Mouse (Mus musculus) hindbrain, embryonic 12.5 days (tissue): ENCODE results near the gene Flt3l. TPM values are rescaled to one million over a fixed set of nuclear protein-coding genes. Genes with fewer than 3 reads are reported as not detected.
"Not testable (repeated sequence)": the region's sequence is repeated elsewhere in the genome, so short reads cannot be mapped to it uniquely, and the experiment has no call there.

Experiments used
- ATAC-seq: fragments of 200-750 bp; cut with Nextera tagmentation; 2 replicates; pipeline ENCODE4 v1.8.0; 2017; ENCODE audit warnings: moderate TSS enrichment; ENCODE audit not compliant: low FRiP score
- H3K27ac ChIP-seq: fragments of 300-500 bp; sonication (generic); 2 replicates; pipeline ENCODE4 v1.5.1; 2016; ENCODE audit warnings: mild to moderate bottlenecking
- H3K27me3 ChIP-seq: fragments of 300-500 bp; sonication (generic); 2 replicates; pipeline ENCODE4 v1.6.1; 2016; ENCODE audit warnings: mild to moderate bottlenecking
- H3K36me3 ChIP-seq: fragments of 300-500 bp; sonication (generic); 2 replicates; pipeline ENCODE4 v1.6.1; 2016; ENCODE audit warnings: mild to moderate bottlenecking
- H3K4me1 ChIP-seq: fragments of 300-500 bp; sonication (generic); 2 replicates; pipeline ENCODE4 v1.6.1; 2016
- H3K4me2 ChIP-seq: fragments of 300-500 bp; sonication (generic); replicated peaks from 2 replicates; pipeline ENCODE4 v1.6.1; 2016; ENCODE audit warnings: mild to moderate bottlenecking
- H3K4me3 ChIP-seq: fragments of 300-500 bp; sonication (generic); 2 replicates; pipeline ENCODE4 v1.5.1; 2016; ENCODE audit warnings: mild to moderate bottlenecking
- H3K9ac ChIP-seq: fragments of 300-500 bp; sonication (generic); 2 replicates; pipeline ENCODE4 v1.6.1; 2016; ENCODE audit warnings: mild to moderate bottlenecking, moderate library complexity
- H3K9me3 ChIP-seq: fragments of 300-500 bp; sonication (generic); replicated peaks from 2 replicates; pipeline ENCODE4 v1.6.1; 2016; ENCODE audit warnings: mild to moderate bottlenecking
- WGBS: fragments of 180-500 bp; shearing (Covaris S2); methylation state at CpG from one replicate; pipeline ENCODE4 v1.1.7; 2016; 5-methylcytosine and 5-hydroxymethylcytosine counted together
- polyA plus RNA-seq: library from polyadenylated mRNA; unstranded; fragments of >200 nt; fragmentation: Nextera tagmentation; extraction: Ambion mirVana; gene quantifications from 2 replicates; pipeline ENCODE4 v1.2.1, GENCODE M21; 2016

The Flt3l gene
- polyA plus RNA-seq, 1 experiment from 2014 or later: 1.6 TPM

DNA sequence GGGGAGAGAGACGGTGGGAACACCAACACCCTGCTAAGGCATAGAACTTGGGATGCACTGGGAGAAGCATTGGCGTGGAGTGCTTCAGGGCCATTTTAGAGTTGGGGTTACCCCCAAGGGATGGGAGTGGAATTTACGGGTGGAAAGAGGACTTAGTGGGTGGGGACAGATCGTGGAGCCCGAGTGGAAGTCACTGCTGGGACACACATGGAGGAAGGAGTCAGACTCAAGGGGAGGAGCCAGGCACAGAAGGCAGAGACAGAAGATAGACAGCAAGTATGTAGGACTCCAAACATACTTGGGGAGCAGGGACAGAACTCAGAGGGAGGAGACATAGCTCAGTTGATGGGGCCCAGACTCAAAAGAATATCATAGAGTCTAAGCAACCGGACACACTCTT is 26.3 kb upstream of the Flt3l start:
- no peak for ATAC-seq
- no peak overlapping the region for H3K9ac ChIP-seq
- no peaks in the 10 kb centered on the region for H3K9me3 ChIP-seq
- peaks cover 22% of the 10 kb centered on the region for H3K4me1 ChIP-seq
- no peak overlapping the region for H3K27ac ChIP-seq
- H3K4me3 ChIP-seq: peak overlapping the region; percentile 33
- peaks cover 30% of the 10 kb centered on the region for H3K36me3 ChIP-seq
- WGBS: 21% methylated on average over 6 of the region's 6 CpGs
- peaks cover 52% of the 10 kb centered on the region for H3K27me3 ChIP-seq
- H3K4me2 ChIP-seq: peak overlapping the region; percentile 64

DNA sequence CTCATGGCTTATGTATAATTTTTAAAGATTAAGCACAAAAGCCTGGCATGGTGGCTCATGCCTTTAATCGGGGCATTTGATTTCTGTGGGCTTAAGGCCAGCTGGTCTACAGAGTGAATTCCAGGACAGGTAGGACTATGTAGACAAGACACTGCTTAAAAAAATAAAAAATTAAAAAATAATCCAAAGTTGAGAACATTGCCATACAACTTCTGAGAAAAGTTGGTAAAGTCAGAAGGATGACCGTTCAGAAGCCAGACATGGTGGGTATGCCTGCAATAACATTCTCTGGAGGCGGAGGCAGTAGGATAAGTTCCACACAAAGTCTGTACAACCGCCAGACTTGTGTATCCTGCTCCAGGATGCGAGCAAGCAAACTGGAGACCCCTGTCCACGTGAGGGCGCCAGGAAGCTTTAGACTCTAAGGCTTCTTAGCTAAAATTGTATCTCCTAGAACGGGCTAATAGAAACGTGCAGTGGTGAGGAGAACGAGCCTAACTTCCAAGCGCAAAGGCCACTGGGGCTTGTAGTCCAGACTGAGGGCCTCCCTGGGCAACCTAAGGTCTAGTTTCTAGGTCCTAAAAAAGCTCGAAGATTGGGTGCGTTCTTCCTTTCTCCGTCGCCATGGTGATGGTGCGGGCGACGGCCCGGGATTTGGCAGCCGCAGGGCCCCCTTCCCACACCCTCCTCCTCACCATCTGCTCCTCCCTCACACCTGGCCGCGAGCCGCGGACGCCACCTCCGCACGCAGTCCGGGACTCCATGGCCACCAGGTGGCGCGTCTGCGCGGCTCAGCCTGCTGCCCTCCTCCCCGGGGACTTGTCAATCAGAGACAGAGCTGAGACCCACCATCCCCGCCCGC is 25.6 kb upstream of the Flt3l start:
- peak overlapping the region; percentile 64 for H3K4me2 ChIP-seq
- ATAC-seq: peak; percentile 84
- H3K36me3 ChIP-seq: peaks cover 35% of the 10 kb centered on the region
- peak overlapping the region; percentile 35; the same call in 1 of the 2 replicates for H3K27ac ChIP-seq
- peaks cover 45% of the 10 kb centered on the region for H3K27me3 ChIP-seq
- peaks cover 15% of the 10 kb centered on the region for H3K4me1 ChIP-seq
- 7% methylated on average over 29 of the region's 35 CpGs for WGBS
- H3K9ac ChIP-seq: no peak overlapping the region
- H3K4me3 ChIP-seq: peak overlapping the region; percentile 33
- no peaks in the 10 kb centered on the region for H3K9me3 ChIP-seq

GRCm38 (mm10) chr7:45160866-45161265 is 24.6 kb upstream of the Flt3l start:
- H3K36me3 ChIP-seq: peaks cover 35% of the 10 kb centered on the region
- no peaks in the 10 kb centered on the region for H3K9me3 ChIP-seq
- H3K4me2 ChIP-seq: no peak overlapping the region
- H3K27me3 ChIP-seq: peaks cover 35% of the 10 kb centered on the region
- no peak overlapping the region for H3K4me3 ChIP-seq
- peaks cover 15% of the 10 kb centered on the region for H3K4me1 ChIP-seq
- no peak overlapping the region for H3K27ac ChIP-seq
- no peak overlapping the region for H3K9ac ChIP-seq
- no peak for ATAC-seq
- 88% methylated on average over 3 of the region's 3 CpGs for WGBS

- no peak for ATAC-seq
- WGBS: 95% methylated on average over 6 of the region's 6 CpGs
- Histone ChIP-seq H3K4me2 (no peak overlapping the region), H3K27ac (no peak overlapping the region), H3K36me3 (peaks cover 35% of the 10 kb centered on the region), H3K4me3 (no peak overlapping the region), H3K4me1 (peaks cover 15% of the 10 kb centered on the region), H3K27me3 (peaks cover 30% of the 10 kb centered on the region), H3K9me3 (no peaks in the 10 kb centered on the region), H3K9ac (no peak overlapping the region)
These were observed 24.1 kb upstream of the Flt3l start for GRCm38 (mm10) chr7:45160316-45160800.

GRCm38 (mm10) chr7:45158991-45159390 is 22.8 kb upstream of the Flt3l start:
- H3K27me3 ChIP-seq: peaks cover 17% of the 10 kb centered on the region
- H3K9ac ChIP-seq: no peak overlapping the region
- no peak overlapping the region for H3K27ac ChIP-seq
- H3K4me1 ChIP-seq: peaks cover 18% of the 10 kb centered on the region
- no peak overlapping the region for H3K4me2 ChIP-seq
- WGBS: 89% methylated on average over 6 of the region's 6 CpGs
- H3K4me3 ChIP-seq: no peak overlapping the region
- H3K9me3 ChIP-seq: no peaks in the 10 kb centered on the region
- no peak for ATAC-seq
- H3K36me3 ChIP-seq: peaks cover 35% of the 10 kb centered on the region

DNA sequence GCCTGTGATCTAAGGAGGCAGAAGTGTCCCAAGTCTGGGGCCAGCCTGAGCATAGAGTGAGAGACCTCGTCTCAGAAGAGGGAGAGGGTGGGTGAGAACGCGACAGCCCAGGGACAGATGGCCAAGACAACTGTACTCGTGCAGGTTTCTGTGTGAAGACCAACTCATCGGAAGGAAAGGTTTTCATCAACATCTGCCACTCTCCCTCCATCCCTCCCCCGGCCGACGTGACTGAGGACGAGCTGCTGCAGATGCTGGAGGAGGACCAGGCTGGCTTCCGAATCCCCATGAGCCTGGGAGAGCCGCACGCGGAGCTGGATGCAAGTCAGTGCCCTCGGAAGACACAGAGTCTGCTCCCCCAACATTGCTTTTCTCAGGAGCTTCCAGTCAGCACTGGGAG is 21.2 kb upstream of the Flt3l start:
- Histone ChIP-seq H3K9me3 (no peaks in the 10 kb centered on the region), H3K27me3 (peaks cover 1% of the 10 kb centered on the region), H3K4me3 (no peak overlapping the region), H3K27ac (no peak overlapping the region), H3K9ac (no peak overlapping the region), H3K36me3 (peaks cover 35% of the 10 kb centered on the region), H3K4me1 (peaks cover 15% of the 10 kb centered on the region), H3K4me2 (no peak overlapping the region)
- WGBS: 84% methylated on average over 14 of the region's 14 CpGs
- no peak for ATAC-seq

DNA sequence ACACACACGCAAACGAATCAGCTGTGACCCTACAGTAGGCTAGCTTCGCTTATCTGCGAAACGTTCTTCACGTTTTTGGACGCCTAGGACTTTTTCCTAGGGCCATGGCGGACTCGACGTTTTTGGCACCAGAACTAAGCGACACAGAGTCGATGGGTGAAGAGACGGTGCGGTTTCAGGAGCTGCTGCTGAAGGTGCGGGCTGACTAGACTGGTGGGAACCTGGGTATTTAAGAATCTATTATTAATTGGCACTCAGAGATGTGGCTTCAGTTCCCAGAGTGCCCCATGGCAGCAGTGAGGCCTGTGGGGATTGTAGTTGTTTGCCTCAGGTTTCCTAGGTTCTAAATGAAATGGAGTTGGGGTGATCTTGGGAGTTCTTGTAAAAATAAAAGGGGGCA is 20.0 kb upstream of the Flt3l start:
- Histone ChIP-seq H3K27ac (no peak overlapping the region), H3K4me1 (peaks cover 13% of the 10 kb centered on the region), H3K27me3 (no peaks in the 10 kb centered on the region), H3K9ac (no peak overlapping the region), H3K4me2 (no peak overlapping the region), H3K36me3 (peaks cover 35% of the 10 kb centered on the region), H3K4me3 (no peak overlapping the region), H3K9me3 (no peaks in the 10 kb centered on the region)
- no peak for ATAC-seq
- WGBS: 97% methylated on average over 15 of the region's 15 CpGs

DNA sequence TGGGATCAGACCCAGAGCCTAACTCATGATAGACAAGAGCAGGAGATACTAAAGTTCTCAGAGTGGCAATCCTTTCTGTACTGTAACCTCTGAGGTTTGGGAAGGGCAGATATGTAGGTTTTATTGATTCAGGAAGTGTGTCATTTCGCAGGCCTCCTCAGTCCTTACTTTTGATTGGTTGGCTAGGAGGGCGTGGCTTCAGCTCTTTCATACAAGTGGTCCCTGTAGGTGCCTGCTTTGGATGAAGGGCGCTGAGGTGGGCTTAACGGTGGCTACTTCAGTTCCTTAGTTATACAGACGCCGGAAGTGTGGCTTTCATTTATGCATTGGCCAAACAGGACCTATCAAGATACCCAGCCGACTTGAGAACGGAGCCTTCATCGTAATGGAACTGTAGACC is 19.4 kb upstream of the Flt3l start:
- WGBS: 85% methylated on average over 9 of the region's 9 CpGs
- no peak for ATAC-seq
- Histone ChIP-seq H3K4me2 (peak overlapping the region; percentile 73), H3K4me3 (no peak overlapping the region), H3K36me3 (peaks cover 34% of the 10 kb centered on the region), H3K27ac (no peak overlapping the region), H3K4me1 (peaks cover 17% of the 10 kb centered on the region), H3K9ac (no peak overlapping the region), H3K9me3 (no peaks in the 10 kb centered on the region), H3K27me3 (no peaks in the 10 kb centered on the region)

DNA sequence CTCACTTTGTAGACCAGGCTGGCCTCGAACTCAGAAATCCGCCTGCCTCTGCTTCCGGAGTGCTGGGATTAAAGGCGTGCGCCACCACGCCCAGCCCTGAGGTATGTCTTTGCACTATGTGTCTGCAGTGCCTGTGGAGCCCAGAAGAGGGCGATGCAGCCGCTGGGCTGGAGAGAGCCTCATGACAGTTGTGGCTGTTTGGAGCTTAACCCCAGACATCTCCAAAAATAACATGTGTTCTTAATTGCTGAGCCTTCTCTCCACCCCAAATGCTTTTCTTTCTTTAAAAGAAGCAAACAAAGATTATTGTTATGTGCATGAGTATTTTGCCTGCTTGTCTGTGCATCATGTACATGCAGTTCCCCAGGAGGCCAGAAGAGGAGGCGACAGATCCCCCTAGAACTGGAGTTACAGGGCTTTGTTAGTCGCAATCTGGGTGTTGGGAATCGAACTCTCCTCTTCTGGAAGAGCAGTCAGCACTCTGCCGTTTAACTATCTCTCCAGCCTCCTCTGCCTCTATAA is 18.8 kb upstream of the Flt3l start:
- Histone ChIP-seq H3K4me1 (peaks cover 17% of the 10 kb centered on the region), H3K9ac (no peak overlapping the region), H3K4me2 (peak overlapping the region; percentile 73), H3K27ac (no peak overlapping the region), H3K36me3 (peaks cover 29% of the 10 kb centered on the region), H3K9me3 (no peaks in the 10 kb centered on the region), H3K4me3 (peak overlapping the region; percentile 64), H3K27me3 (no peaks in the 10 kb centered on the region)
- WGBS: 79% methylated on average over 12 of the region's 12 CpGs
- no peak for ATAC-seq

DNA sequence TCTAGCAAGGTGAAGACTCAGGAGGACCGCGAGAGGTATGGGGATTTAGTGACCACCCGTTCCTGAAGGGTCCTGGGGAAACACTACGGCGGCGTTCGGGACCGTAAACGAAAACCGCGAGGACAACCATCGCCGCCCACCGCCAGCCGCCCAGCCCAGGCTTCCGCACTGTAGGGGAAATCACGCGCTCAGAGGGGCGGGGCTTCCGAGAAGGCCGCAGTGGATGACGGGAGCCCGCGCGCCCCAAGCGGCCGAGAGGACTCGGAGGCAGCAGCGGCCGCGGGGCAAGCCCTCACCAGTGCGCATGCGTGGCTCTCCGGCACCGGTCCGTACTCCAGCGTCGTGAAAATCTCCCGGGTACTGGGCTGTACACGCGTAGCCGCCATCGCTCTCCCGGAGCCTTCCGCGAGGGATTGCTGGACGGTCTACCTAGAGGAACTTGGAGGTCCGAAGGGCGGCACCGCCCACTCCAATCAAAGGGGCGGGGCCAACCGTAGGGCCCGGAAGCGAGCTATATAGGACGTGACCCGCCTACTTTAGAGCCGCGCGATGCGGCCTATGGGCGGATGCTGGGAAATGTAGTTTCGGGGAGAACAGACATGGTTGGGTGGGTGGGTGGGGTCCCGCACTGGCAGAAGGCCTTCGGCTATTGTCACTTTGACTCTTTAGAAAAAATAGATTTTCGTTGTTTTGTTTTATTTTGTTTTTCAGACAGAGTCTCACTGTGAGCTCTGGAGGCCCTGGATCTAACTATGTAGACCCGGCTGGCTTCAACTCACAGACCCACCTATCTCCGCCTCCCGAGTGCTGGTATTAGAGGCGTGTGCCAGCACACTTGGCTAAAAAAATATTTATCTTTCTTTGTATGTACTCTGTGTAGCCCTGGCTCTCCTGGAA is 18.1 kb upstream of the Flt3l start, which contains the start of the genes Pih1d1 and Aldh16a1:
Gene Pih1d1 (plus strand): TSS at position 208 of the 897 bp plus-strand sequence.
Gene Aldh16a1 (minus strand): TSS at position 489 of the 897 bp plus-strand sequence.
- peak within 1 kb of the TSS; percentile 81 for H3K9ac ChIP-seq
- peak within 1 kb of the TSS; percentile 73 for H3K4me2 ChIP-seq
- peak; percentile 96 for ATAC-seq
- no peaks in the 10 kb centered on the region for H3K9me3 ChIP-seq
- peaks cover 22% of the 10 kb centered on the region for H3K36me3 ChIP-seq
- H3K4me1 ChIP-seq: peaks cover 17% of the 10 kb centered on the region
- peak within 1 kb of the TSS; percentile 64 for H3K4me3 ChIP-seq
- peak within 1 kb of the TSS; percentile 94 for H3K27ac ChIP-seq
- H3K27me3 ChIP-seq: no peaks in the 10 kb centered on the region
- WGBS: 5% methylated on average over 69 of the region's 69 CpGs

- H3K9me3 ChIP-seq: no peaks in the 10 kb centered on the region
- H3K27me3 ChIP-seq: no peaks in the 10 kb centered on the region
- ATAC-seq: 0 out of 2 replicates have a peak, but pooled peaks have one; percentile 2
- H3K36me3 ChIP-seq: peaks cover 15% of the 10 kb centered on the region
- 2% methylated on average over 5 of the region's 5 CpGs for WGBS
- H3K27ac ChIP-seq: peak overlapping the region; percentile 94
- H3K4me2 ChIP-seq: peak overlapping the region; percentile 73
- peaks cover 17% of the 10 kb centered on the region for H3K4me1 ChIP-seq
- peak overlapping the region; percentile 81 for H3K9ac ChIP-seq
- H3K4me3 ChIP-seq: peak overlapping the region; percentile 64
These were observed 17.4 kb upstream of the Flt3l start for GRCm38 (mm10) chr7:45153586-45153985.

DNA sequence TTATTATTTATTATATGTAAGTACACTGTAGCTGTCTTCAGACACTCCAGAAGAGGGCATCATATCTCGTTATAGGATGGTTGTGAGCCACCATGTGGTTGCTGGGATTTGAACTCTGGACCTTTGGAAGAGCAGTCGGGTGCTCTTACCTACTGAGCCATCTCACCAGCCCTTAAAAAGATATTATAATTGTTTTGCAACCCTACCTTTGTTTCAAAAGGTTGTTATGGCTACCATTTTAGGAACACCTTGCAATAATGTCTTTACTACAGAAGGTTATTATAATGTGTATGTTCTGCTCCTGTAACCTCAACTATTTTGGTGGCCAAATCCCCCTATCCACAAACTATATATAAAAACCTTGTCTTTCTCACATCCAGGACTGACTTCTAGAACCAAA is 16.8 kb upstream of the Flt3l start:
- not testable (repeated sequence) for H3K9me3 ChIP-seq, ATAC-seq, H3K4me3 ChIP-seq, H3K27me3 ChIP-seq, H3K36me3 ChIP-seq, H3K27ac ChIP-seq
- H3K4me2 ChIP-seq: peak overlapping the region; percentile 73
- H3K4me1 ChIP-seq: peaks cover 17% of the 10 kb centered on the region
- peak overlapping the region; percentile 81; the same call in 1 of the 2 replicates for H3K9ac ChIP-seq
- 95% methylated on average over 2 of the region's 2 CpGs for WGBS
